Mouse (Mus musculus) forebrain, postnatal 0 days (tissue): ENCODE data around the gene Foxn4. TPM values are rescaled to one million over a fixed set of nuclear protein-coding genes. Genes with fewer than 3 reads are reported as not detected.

Source experiments
- ATAC-seq: fragments of 200-750 bp; cut with Nextera tagmentation; 2 replicates; pipeline ENCODE4 v1.8.0; 2017; ENCODE audit warnings: mild to moderate bottlenecking, moderate library complexity
- DNase-seq: peaks from one replicate; pipeline ENCODE4 v3.0.0-alpha.2; 2015
- H3K27ac ChIP-seq: fragments of 300-500 bp; sonication (generic); 2 replicates; pipeline ENCODE4 v1.5.1; 2014; ENCODE audit warnings: low read depth, mild to moderate bottlenecking, antibody characterized with exemption, low read length, moderate library complexity, mixed read lengths
- H3K27me3 ChIP-seq: fragments of 300-500 bp; sonication (generic); 2 replicates; pipeline ENCODE4 v1.6.1; 2014; ENCODE audit warnings: mild to moderate bottlenecking, low read length, mixed read lengths; ENCODE audit not compliant: insufficient read depth
- H3K36me3 ChIP-seq: fragments of 300-500 bp; sonication (generic); 2 replicates; pipeline ENCODE4 v1.6.1; 2014; ENCODE audit warnings: mild to moderate bottlenecking, moderate library complexity; ENCODE audit not compliant: insufficient read depth
- H3K4me1 ChIP-seq: fragments of 300-500 bp; sonication (generic); 2 replicates; pipeline ENCODE4 v1.6.1; 2014; ENCODE audit warnings: antibody characterized with exemption; ENCODE audit not compliant: insufficient read depth
- H3K4me2 ChIP-seq: fragments of 300-500 bp; sonication (generic); 2 replicates; pipeline ENCODE4 v1.6.1; 2014; ENCODE audit warnings: low read depth, mild to moderate bottlenecking, moderate library complexity
- H3K4me3 ChIP-seq: fragments of 300-500 bp; sonication (generic); 2 replicates; pipeline ENCODE4 v1.5.1; 2014; ENCODE audit warnings: low read depth, low read length, mixed read lengths
- H3K9ac ChIP-seq: fragments of 300-500 bp; sonication (generic); 2 replicates; pipeline ENCODE4 v1.6.1; 2014; ENCODE audit warnings: mild to moderate bottlenecking
- H3K9me3 ChIP-seq: fragments of 300-500 bp; sonication (generic); 2 replicates; pipeline ENCODE4 v1.6.1; 2016; ENCODE audit warnings: low read length
- CTCF ChIP-seq: sonication (generic); IDR thresholded peaks from 2 replicates; pipeline ENCODE4 v1.5.1; 2016; ENCODE audit warnings: antibody characterized with exemption, control low read depth, low read depth
- WGBS: fragments of 180-500 bp; shearing (Covaris S2); extraction: QIAGEN DNeasy Blood & Tissue Kit; methylation state at CpG from one replicate; pipeline ENCODE4 v1.1.7; 2014; 5-methylcytosine and 5-hydroxymethylcytosine counted together
- polyA plus RNA-seq: library from polyadenylated mRNA; unstranded; fragments of >200 nt; fragmentation: Nextera tagmentation; extraction: Ambion mirVana; gene quantifications from 2 replicates; pipeline ENCODE4 v1.2.1, GENCODE M21; 2015
- total RNA-seq: library from RNA; depleted of rRNA; stranded (reverse); fragments of >200 nt; gene quantifications from 2 replicates; pipeline ENCODE4 v1.2.3, GENCODE M21; 2014; rRNA removed

The Foxn4 gene
- 0.62 and 0.67 TPM in 2 replicates for total RNA-seq
- 0.52 and 0.76 TPM in 2 replicates for polyA plus RNA-seq

- Histone ChIP-seq H3K4me1 (no peaks in the 10 kb centered on the region), H3K27ac (no peak within 1 kb of the TSS), H3K9me3 (no peaks in the 10 kb centered on the region), H3K4me2 (peak within 1 kb of the TSS; percentile 61), H3K27me3 (peaks cover 57% of the 10 kb centered on the region), H3K9ac (no peak within 1 kb of the TSS), H3K36me3 (no peaks in the 10 kb centered on the region), H3K4me3 (peak within 1 kb of the TSS; percentile 35)
- no peak for TF ChIP-seq CTCF
- DNase-seq, result peak; percentile 21
- 7% methylated on average over 47 of the region's 56 CpGs for WGBS
- peak; percentile 20; the same call in 1 of the 2 replicates for ATAC-seq
Observed at GRCm38 (mm10) chr5:114273693-114274402, at the start of gene Foxn4. Foxn4 (minus strand) TSS chr5:114273807.

- H3K27me3 ChIP-seq, result peaks cover 3% of the 10 kb centered on the region; the same call in 1 of the 2 replicates
- TF ChIP-seq CTCF, result no peak
- ATAC-seq, result no peak
- no peaks in the 10 kb centered on the region for H3K36me3 ChIP-seq
- no peak for DNase-seq
- no peak overlapping the region for H3K4me3 ChIP-seq
- no peak overlapping the region for H3K9ac ChIP-seq
- H3K9me3 ChIP-seq, result no peaks in the 10 kb centered on the region
- no peak overlapping the region for H3K27ac ChIP-seq
- H3K4me2 ChIP-seq, result no peak overlapping the region
- no peaks in the 10 kb centered on the region for H3K4me1 ChIP-seq
- 63% methylated on average over 25 of the region's 25 CpGs for WGBS
Observed at GRCm38 (mm10) chr5:114323105-114323790, 49.6 kb upstream of the Foxn4 start.

- Histone ChIP-seq H3K9ac (no peak overlapping the region), H3K4me1 (no peaks in the 10 kb centered on the region), H3K4me3 (no peak overlapping the region), H3K4me2 (no peak overlapping the region), H3K9me3 (no peaks in the 10 kb centered on the region), H3K36me3 (no peaks in the 10 kb centered on the region), H3K27ac (no peak overlapping the region), H3K27me3 (no peaks in the 10 kb centered on the region; the same call in 1 of the 2 replicates)
- DNase-seq, result no peak
- ATAC-seq, result no peak
- no peak for TF ChIP-seq CTCF
- 52% methylated on average over 11 of the region's 11 CpGs for WGBS
Observed at GRCm38 (mm10) chr5:114309680-114310036, 36.1 kb upstream of the Foxn4 start.

GRCm38 (mm10) chr5:114308765-114309679, 35.4 kb upstream of the Foxn4 start:
- WGBS, result 49% methylated on average over 18 of the region's 18 CpGs
- no peaks in the 10 kb centered on the region; the same call in 1 of the 2 replicates for H3K27me3 ChIP-seq
- DNase-seq, result peak; percentile 67
- ATAC-seq, result no peak
- H3K36me3 ChIP-seq, result no peaks in the 10 kb centered on the region
- TF ChIP-seq CTCF, result peak; percentile 76
- H3K4me2 ChIP-seq, result no peak overlapping the region
- H3K9ac ChIP-seq, result no peak overlapping the region
- H3K9me3 ChIP-seq, result no peaks in the 10 kb centered on the region
- H3K4me3 ChIP-seq, result no peak overlapping the region
- no peaks in the 10 kb centered on the region for H3K4me1 ChIP-seq
- no peak overlapping the region for H3K27ac ChIP-seq

GRCm38 (mm10) chr5:114306496-114306895, 32.9 kb upstream of the Foxn4 start:
- WGBS, result 79% methylated on average over 5 of the region's 5 CpGs
- no peaks in the 10 kb centered on the region; the same call in 1 of the 2 replicates for H3K27me3 ChIP-seq

GRCm38 (mm10) chr5:114303166-114303565, 29.6 kb upstream of the Foxn4 start:
- Histone ChIP-seq H3K4me3 (no peak overlapping the region), H3K4me2 (no peak overlapping the region), H3K36me3 (no peaks in the 10 kb centered on the region), H3K9ac (no peak overlapping the region), H3K9me3 (no peaks in the 10 kb centered on the region), H3K27me3 (no peaks in the 10 kb centered on the region), H3K4me1 (peaks cover 3% of the 10 kb centered on the region; the same call in 1 of the 2 replicates), H3K27ac (no peak overlapping the region)
- no peak for TF ChIP-seq CTCF
- DNase-seq, result no peak
- WGBS, result 79% methylated on average over 6 of the region's 6 CpGs
- no peak for ATAC-seq

More at GRCm38 (mm10) chr5:114306496-114306895, 32.9 kb upstream of the Foxn4 start:
- DNase-seq (no peak), ATAC-seq (no peak)
- TF ChIP-seq CTCF, result no peak
- Histone ChIP-seq H3K27ac (no peak overlapping the region), H3K36me3 (no peaks in the 10 kb centered on the region), H3K9ac (no peak overlapping the region), H3K9me3 (no peaks in the 10 kb centered on the region), H3K4me2 (no peak overlapping the region), H3K4me3 (no peak overlapping the region), H3K4me1 (no peaks in the 10 kb centered on the region)
